Mouse (Mus musculus) spleen, adult 18-20 months (tissue): Measurements from ENCODE around the gene Adipor2.

Experiments
- DNase-seq, 2 experiments: peaks; one replicate each; pipeline ENCODE4 v3.0.0; 2022; ENCODE audit warnings: mixed read lengths in 2 of 2

The Adipor2 gene

DNA sequence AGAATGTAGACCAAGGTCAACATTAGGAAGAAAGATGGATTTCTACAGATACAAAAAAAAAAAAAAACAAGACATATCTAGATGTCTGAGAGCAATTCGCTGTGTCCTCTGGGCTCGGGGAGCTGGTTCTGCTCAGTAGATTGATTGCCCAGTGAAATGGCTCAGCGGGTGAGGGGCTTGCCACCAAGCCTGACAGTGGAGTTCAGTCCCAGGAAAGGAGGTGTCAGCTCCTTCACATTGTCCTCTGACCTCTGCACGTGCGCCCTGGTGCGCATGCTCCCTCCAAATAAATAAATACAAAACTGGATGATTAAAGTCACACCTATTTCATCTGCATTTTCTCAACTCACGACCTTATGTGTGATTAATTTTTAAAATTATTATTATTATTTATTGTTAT lies 1.9 kb upstream of the Adipor2 start:
- no peak for DNase-seq

DNA sequence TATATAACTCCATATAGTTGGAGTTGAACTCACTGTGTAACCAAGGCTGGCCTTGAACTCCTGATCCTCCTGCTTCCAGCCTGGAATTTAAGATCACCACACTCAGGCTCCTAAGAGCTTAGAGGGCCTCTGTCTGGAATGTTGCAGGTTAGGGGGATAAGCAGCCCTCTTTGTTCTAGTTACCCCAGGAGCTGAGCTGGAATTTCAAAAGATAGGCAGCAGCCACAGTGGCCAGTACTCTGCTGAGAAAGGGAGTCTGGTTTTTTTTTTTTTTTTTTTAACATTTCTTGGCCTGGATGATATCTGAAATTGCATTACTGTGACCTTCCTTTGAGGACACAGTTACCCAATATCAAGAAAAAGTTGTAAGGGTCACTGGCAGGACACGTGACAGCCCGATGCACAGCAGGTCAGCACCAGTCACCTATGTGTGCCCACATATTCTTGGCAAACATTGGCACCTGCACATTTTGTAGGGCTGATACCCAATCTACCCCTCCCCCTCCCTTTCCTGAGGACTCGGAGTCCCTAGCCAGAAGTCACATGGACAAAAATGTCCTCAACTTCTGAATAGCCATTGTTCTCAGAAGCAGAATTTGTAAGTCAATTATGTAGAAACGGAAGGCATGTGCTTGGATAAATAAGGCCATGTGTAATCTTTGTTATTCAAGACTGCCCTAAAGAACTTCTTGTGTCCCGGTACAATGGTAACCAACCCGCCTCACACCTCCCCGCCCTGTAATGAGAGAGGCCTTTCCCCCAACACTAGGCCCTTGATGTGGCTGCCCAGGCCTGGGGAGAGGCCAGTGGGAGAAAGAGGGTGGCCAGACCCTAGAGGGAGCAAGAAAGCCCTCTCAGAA lies 1.1 kb upstream of the Adipor2 start:
- no peak for DNase-seq

DNA sequence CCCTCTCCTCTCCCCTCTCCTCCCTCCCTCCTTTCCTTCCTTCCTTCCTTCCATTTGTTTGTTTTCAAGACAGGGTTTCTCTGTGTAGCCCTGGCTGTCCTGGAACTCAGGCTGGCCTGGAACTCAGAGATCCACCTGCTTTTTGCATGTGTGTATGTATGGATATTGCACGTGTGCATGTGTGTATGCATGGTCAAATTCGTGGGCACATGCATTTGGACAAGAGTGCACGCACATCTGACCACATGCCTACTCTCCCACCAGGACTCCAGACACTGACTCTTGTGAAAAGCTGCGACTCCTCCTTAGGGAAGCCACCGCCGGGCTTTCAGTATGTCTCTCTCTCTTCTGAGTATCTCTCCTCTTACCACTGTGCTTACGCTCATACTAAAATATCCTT lies 317 bp upstream of the Adipor2 start:
- DNase-seq: no peak

DNA sequence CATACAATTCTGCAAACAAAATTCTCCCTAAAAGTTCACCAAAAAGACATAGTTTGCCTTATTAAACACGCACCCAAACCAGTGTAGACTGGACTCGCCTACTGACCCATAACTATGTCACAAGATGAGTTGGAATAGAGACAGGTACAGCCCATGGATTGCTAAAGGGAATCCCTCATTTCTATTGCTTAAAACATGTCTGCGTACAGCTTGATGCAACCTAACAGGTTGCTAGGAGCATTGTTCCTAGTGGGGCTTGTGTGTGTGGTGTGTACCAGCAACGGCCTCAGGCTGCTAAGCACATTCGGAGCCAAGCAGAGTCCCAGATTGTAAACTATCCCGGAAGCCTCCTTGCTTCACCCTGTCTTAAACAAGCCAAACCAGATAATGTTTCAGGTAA lies 861 bp downstream of the Adipor2 start:
- no peak for DNase-seq

DNA sequence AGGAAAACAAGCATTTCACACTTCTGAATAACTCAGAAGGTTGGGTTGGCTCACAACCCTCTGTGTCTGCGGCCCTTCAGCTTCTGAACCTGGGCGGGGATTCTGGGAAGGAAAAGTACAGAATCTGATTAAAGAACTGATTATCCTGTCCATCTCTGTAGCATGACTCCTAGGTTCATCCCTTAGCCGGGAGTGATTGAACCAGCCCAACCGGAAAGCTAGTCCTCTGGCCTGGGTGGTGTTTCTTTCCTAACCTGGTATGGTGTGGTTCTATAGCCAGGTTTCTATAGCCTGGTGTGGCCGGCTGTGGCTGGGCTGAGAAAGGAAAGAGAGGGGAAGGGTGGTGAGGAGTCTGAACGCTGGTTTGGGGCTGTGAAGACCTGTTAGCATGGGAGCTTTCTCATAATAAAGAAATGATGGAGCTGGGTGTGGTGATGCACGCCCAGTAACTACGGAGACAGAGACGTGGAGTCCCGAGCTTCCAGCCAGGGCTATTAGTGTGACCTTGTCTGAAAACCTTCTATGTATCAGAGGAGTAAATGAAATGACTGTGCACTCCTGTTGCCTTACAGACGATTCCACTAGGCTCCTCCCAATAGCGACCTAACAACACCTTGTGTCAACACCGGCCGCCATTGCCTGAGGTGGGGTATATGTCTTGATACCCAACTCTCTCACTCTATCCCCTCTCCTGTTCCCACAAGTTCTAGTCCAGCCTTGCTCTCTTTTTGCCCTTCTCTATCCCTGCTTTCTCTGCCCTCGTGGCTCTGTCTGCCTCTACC lies 3.1 kb downstream of the Adipor2 start:
- no peak for DNase-seq

DNA sequence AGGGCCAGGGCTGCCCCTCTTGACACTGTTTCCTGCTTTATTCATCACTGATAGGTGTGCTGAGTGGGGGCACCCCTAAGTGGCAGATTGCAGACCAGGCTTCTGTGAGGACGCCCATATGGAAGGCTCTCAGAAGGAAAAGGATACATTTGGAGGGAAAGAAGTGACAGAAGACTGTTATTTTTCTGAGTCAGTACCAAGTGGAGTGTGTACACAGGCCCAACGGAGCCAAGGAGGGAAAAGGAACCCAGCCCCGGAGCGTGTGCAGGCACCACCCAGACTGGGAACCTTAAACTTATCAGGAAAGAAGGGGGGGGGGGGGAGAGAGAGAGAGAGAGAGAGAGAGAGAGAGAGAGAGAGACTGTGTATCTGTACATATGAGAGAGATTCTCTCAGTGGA lies 4.9 kb downstream of the Adipor2 start:
- DNase-seq: no peak

DNA sequence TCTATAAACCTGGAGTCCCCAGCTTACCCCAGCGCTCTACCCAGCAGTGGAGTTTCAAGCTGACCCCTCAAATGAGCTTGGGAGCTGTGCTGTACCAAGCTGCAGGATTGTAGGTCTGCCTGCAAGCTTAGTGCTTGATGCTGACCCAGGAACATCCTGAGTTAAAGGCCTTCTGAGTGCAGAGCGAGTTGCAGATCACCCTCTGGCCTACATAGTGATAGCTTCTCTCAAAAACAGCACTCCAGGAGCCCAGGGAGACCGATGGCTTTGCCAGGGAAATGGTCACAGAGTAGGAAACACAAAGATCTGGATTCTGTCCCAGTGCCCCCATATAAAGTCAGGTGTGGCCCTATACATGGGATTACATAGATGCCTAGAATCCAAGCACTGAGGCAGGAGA lies 6.0 kb downstream of the Adipor2 start:
- no peak for DNase-seq

DNA sequence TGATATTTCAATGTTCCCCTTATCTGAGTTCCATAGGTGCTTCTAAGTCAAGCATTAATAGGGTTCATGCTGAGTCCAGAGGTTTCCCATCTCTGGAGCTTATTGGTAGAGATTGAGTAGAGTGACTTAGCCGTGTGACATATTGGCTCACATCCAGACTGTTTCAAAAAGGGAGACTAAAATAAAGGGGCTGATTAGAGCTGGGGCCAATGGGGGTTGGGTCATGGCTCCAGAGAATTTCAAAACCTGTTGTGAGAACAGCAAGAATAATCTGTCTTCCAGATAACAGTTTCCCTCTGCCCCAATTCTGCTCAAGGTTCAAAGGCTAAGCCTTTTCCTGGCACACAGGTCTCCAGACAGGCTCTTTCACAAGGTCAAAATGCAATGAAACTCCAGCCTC lies 7.7 kb downstream of the Adipor2 start:
- no peak for DNase-seq

DNA sequence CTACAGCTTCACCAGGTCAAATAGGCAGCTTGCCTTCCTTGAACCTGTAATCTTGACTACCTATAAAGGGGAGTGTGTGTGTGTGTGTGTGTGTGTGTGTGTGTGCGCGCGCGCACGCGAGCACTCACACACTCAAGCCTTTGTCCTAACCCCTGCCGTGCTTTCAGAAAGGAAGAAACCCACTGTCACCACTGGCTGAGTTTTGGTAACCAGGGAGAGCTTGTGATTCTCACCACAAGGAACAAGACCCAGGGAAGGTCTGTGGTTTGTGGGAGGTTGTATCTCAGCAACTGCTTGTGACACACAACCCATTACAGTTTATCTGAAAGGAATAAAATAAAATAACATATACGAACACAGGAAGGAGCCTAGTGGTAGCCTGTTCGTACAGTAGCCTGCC lies 8.9 kb downstream of the Adipor2 start:
- DNase-seq: no peak

DNA sequence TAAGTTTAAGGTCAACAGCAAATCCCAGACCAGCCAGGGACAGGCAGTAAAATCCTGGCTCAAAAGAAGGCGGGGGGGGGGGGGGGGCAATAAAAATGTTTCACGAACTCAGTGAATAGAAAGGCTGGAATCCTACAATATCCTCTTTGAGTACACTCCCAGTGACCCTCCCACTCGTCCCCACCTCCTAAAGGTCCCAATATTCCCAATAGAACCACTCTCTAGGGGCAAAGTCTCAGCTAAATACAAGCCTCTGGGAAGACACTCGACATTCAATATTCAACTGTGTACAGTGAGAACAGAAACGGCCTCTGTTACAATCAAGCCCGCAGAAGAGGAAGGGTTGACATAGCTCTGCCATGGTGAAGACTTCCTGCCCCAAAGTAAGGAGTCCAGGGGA lies 9.7 kb downstream of the Adipor2 start:
- DNase-seq: no peak

DNA sequence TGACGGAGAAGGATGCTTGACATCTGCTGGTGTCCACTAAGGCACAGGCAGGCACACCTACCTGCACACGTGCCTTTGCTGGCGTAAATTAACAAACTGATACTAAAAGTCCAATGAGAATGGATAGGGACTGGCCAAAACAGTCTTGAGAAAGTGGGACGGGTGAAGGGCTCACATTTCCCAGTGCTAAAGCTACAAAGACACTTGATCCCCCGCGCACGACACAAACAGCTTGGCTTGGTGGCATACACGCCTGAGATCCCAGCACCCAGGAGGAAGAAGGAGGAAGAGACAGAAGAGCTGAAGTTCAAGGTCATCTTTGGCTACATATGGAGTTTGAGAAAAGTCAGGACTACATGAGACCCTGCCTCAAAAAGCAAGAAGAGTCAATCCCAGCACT lies 11.0 kb downstream of the Adipor2 start:
- no peak for DNase-seq

DNA sequence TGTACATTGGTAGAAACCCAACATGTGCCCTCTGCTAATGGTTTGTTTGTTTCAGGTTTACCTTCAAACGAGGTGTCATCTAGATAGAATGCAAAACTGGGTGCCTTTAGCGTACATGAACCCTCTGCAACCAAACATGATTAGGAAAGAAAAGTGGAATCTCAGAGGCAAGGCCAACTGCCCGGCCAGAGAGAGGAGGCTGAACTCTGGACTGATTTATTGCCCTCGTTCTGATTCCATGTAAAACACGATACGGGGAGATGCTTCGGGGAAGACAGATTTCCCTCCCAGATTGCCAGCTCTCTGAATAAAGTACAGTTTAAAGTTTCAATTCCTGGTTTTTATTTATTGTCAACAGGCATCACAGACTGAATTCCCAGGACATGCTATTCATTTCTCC lies 12.2 kb downstream of the Adipor2 start:
- DNase-seq: no peak

DNA sequence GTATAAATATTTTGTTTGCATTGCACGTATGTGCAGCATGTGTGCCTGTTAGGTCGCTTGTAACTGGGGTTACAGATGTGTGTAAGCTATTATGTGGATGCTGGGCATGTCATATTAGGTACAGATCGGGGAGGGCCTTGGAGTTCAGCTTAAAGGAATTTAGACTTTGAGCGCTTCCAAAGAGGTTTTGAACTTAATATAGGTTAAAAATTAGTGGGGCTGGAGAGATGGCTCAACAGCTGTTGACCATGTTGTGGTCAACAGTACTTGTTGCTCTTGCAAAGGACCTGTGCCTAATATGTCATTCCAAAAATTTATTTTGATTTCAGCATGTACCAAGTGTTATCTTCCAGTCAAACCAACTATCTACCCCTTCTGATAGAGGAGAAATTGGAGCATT lies 12.7 kb downstream of the Adipor2 start:
- DNase-seq: no peak

DNA sequence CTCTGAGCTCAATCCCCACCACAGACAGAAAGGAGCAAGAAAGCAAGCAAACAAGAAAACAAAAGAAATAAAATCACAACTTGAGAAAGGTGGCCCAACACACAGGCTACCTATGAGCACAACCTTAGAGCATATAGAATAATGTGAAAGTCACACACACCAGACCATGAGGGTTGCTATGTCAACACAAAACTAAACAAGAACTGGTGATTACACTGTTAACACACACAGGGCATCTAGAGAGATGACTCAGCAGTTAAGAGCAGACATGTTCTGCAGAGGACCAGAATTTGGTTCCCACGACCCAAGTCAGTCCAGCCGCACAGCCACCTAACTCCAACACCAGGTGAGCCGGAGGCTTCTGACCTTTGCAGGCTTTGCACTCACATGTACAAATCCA lies 14.5 kb downstream of the Adipor2 start:
- no peak for DNase-seq

DNA sequence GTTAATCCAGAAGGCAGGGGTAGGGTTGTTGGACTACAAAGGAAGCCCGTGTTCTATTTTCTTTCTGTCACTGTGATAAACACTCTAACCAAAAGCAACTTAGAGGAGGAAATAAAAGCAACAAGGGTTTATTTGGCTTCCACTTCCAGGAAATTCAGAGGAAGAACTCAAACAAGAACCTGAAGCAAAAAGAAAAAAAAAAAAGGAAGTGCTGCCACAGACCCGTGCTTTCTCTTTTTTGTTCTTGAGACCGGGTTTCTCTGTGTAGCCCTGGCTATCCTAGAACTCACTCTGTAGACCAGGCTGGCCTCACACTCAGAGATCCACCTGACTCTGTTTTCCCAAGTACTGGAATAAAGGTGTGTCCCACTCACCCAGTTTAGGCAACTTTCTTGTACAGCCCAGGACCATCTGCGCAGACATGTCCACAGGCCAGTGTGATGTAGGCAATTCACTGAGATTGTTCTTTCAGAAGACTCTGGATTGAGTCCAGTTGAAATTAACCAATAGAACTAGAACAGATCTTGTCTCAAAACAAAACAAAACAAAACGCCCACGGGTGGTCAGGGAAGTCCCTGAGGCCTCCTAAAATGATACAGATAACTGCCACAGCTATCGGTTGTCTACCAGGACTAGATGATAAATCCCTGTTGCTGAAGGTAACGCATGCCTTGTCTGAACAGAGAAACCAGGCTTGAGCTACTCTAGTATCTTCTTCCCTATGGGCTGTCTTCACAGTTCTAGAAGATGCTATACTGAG lies 15.8 kb downstream of the Adipor2 start:
- no peak for DNase-seq

DNA sequence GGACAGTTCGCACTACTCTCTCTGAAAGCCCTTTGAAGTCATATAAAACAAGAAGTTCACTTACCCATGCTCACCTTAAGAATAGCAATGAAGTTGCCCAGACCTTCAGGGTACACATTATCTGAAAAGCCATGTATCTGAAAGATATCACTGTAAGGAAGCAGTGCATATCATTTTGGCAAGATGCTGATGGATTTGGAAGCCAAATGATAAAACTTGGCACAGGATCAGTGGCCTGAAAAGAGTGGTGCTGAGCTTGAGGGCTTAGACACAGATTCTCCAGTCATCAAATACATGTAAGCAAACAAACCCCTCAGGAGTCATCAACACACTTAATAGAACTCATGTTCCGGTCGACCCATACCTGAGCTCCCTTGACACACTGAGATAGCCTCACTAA lies 16.9 kb downstream of the Adipor2 start:
- DNase-seq: no peak

DNA sequence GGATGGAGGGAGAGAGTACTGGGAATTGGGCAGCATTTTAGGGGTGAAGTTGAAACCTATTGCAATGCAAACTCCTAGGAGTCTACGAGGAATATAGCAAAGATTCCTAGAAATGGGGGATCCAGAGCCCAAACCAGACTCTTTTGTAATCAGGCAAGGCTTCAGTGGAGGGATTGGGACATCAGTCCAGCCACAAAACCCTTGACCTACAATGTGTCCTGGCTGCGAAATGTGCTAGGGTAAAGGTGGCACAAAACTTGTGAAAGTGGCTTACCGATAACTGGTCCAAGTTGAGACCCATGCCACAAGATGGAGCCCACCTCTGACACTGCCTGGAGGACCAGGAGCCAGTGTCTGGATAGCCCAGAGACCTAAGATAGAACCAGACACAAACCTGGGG lies 18.1 kb downstream of the Adipor2 start:
- DNase-seq: no peak

DNA sequence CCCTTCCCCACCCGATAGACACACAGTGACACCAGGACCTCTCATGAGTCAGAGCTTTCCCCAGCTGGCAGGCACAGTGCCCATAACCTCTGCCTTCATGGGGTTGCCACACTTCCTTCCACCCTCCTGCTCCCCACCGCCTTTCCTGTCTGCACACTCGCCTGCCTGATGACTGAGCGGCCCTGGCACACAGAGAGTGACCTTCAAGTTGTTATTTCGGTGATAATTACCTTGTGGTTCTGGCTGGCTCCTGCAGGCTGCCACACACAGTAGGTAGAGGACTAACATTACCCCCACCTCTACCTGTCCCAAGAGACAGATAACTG lies 21.2 kb downstream of the Adipor2 start:
- DNase-seq: peak; percentile 48 to 56

DNA sequence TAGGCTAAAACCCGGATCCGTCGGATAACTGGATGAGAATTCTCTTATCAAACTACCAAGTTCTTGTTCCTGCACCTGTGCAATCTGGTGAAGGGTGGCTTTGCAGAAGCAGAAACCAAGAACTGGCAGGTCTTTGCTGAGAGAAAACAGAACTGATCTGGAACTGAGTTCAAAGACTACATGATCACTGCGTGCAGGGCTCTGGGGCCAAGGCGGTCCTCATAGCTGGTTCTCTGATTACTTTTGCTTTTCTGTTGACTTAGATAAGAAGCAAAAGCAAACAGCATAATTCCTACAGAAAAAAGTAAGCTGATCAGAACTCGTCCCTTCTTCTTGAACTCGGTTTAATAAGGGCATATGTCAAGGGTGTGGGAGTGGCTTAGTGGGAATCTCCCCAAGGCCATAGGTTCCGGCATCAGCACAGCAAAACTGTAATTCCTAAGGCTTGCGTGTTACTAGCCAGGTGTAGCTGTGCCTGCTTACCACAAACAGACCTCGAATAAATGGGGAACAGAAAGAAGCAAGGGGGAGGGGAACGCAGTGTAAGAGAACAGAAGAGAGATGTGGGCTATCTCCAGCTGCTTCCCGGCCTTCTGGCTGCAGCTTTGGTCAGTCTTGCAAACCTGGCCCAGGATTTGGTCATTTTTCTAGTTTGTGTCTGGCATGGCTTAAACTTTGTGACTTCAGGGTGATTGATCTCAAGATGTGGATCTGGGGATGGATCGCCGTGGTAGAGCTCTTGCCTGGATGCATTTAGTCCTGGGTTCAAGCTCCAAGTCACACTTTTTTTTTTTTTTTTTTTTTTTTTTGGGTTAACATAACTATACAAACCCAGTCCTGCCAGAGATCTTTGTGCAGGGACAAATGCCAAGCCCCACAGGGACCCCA lies 21.8 kb downstream of the Adipor2 start:
- peak; percentile 15 to 29 for DNase-seq

DNA sequence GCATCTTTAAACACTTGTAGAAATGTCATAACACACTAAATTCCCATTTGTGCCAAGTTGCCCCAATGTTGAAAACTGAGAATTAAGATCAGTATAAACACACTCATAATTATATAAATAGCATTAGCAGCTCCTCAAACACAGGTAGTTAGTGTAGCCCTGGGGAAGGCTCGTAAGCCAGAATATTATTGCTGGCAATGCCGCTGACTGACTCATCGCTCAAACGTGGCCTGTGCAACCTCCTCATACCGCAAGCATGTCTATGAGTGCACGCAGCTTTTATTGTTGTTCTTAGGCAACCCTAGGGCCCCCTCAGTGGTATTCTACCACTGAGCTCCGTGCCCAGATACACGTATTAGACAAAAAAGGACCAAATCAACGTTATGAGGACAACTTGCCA lies 24.7 kb downstream of the Adipor2 start:
- no peak for DNase-seq

DNA sequence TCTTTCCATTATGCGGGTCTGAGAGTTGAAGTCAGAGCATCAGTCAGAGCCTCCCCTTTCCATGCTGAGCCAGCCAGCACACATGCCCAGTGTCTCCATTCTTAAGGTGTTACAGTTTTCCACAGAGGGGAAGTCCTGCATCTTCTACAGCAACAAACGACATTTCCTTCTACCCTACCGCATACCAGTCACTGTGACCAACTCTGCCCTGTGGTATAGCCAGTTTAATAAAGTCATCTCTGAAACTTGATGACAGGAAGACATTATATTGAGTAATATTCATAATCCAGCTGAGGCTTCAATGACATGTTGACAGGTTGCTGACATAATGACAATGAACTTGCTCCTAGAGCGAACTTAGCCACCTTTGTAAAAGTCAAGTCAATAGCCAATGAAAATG lies 26.8 kb downstream of the Adipor2 start:
- DNase-seq: no peak

DNA sequence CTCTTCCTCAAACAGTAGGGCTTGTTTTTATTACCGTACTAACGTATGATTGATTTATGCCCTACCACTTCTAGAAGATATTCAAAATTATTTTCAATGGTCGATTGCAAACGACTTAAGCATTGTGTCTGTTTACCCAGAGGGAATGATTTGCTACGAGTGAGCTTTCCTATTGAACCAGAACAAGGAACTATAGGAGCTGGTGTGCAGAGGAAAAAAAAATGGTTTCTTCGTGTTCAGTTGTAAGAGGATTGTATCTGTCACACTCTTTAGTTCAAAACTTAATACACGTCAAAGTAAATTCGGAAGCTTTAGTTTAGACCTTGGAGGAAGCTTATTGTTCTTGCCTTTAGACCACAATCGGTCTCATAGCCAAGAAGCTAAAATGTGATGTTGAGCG lies 28.4 kb downstream of the Adipor2 start:
- no peak for DNase-seq

DNA sequence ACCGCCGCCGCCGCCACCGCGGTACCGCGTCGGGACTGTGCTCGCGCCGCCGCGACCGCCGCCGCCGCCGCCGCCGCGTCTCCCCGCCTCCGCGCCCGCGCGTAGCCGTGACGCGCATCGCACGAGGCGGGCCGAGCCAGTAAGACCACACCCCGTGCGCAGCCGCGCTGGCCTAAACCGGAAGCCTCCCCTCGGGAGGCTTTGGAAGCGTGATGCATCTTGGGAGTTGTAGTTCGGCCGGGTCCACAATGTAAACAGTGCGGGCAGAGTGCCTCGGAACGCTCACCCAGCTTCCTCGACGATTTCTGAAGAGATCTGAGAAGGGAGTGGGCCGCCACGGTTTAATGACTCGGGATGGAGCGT lies 28.9 kb downstream of the Adipor2 start:
- DNase-seq: peak; percentile 92 to 95
